Mouse (Mus musculus): ENCODE measurements around the gene Gm10295.

Gm10295 gene

DNA sequence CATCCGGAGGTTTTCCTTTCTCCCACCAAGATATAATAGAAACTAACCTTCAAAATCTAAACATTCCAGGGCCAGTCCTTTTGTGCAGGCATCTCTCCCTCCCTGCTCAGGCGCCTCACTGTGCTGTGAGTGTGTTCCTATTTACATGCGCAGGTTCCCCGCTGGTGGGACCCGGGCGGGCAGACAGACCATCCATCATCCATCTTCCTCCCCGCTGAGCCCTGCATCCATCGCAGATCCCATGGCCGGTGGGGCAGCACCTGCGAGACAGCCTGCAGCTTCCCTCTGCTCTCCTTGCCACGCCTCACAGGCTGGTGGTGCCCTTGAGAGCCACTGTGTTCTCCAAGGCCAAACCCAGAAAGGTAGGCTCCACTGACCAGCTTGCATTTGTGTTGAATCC lies at the start of gene Gm10295:
Gene Gm10295, minus strand, starts transcription at position 122 of the 400 bp plus-strand sequence.
- no peak for DNase-seq (ENCODE audit: low spot score in 2 of 2)

DNA sequence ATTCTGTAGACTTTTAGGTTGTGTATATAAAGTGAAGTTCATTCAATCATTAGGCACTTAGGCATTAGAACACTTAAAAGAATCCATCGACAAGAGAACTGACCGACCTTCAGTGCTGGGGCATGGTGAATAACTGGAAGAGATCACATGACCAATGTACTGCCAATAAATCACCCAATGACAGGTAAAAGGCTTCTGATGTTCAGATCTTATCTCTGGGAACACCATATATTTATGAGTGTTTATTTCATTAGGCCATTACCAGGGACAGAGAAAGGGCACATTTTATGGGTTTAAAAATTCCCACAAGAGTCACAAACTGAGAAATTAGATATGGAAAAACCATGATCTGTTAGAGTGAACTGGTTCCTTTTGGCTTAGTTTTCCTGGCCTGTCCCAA lies 49.7 kb upstream of the Gm10295 start:
- DNase-seq (ENCODE audit: low spot score in 2 of 2): no peak

DNA sequence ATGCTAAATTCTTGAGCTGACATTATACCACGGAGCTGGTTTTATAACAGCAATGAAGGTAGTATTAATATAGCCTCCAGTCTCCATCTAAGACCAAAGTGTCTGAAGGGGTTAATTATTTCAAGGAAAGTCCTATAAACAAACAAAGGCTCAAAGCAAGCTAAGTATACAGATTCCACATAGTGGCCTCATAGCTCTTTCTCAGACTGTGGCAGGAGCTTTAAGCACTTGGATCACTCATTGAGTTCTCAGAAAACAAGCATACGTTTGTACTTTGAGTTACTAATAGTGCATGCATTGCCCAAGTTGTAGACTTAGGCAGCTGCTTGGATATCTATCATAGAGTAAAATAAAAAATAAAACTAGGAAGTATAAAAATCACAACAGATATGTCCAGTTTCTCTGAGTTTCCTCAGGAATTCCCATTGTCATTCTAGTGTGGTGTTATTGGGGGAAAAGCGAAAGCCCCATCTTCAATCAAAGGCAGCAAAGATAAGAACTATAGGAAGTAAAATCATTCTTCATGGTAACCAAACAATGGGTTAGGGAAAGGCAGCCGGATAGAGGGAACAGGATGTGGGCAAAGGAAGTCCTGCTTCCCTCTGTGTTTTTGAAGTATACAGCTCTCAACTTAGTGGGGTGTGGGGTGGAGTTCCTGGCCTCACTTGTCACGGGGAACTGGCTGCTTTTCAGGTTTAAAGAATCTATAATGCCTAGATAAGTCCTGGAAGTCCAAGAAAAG lies 48.8 kb upstream of the Gm10295 start:
- DNase-seq (ENCODE audit: low spot score in 2 of 2): no peak

DNA sequence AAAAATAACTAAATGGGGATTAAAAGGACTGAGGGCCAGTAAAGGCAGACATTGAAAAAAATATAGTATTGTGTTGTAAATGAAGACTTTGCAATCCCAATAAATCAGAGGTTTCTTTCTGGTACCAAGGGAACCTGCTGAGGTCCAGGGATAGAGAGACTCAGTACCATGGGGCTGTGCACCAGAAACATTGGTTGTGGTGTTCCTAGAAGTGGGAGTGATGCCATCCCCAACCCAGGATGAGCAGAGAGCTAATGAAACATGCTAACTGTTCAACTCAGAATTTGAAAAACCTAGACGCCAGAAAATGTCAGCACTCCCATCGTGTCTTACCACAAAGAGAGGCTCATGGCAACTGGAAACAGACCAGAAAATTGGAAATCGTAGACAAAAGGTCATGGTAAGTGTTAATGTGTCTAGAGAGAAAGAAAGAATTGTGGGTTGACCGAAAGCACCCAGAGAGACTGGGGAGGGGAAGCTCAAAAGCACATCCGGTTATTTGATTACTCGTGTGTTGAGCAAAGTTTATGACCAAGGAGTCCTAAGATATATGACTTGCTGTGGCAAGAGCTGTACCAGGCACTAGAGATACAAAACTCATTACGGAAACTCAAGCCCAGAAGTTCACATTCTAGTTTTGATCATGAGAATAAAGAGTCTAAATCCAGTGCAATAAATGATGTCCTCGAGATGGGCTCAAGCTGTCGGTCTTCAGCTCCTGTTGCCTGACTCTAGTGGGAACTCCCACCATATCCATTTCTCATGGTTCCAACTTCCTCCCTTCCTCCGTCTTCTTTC lies 47.9 kb upstream of the Gm10295 start:
- DNase-seq (ENCODE audit: low spot score in 2 of 2): no peak

DNA sequence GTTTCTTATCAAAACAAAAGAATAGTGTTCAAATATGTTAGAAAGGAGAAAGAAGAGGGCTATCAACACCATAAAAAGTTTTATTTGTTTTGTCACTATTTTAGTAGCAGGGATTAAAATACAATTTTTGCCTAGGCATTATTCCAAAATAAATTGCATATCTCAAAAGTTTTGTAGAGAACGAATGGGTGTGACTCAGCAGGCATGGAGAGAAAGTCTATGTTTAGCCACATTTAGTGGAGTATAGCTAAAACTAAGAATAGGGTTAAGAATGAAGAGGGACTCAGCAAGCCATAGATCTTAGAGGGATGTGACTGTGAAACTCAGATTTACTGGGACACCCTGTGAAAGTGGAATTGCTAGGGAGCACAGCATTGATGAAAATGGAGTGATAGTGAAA lies 47.1 kb upstream of the Gm10295 start:
- DNase-seq (ENCODE audit: low spot score in 2 of 2): no peak

DNA sequence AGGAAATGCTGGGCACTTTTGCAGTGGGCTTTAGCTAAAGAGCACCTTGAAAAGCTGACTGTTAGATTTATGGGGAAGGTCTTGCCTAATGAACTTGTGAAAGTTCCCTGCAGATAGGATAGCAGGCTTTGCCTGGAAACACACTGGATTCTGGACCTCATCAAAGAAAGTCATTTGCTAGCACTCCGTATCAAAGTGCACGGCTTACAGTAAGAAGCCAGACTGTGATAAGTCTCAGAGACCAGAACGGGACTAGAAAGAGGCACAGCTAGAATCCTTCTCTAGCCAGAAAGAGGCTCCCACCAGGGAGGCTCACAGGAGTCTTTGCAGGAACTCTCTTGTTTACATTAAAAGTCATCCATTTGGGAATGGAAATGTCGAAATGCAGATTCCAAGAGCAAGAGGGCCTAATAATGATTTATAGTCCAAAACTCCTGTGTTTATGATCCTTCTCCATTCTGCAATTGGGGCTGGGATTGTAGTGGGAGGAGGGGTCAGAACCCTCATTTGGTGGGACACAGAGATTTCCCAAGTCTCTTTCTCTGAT lies 41.6 kb upstream of the Gm10295 start:
- no peak for DNase-seq (ENCODE audit: low spot score in 2 of 2)

DNA sequence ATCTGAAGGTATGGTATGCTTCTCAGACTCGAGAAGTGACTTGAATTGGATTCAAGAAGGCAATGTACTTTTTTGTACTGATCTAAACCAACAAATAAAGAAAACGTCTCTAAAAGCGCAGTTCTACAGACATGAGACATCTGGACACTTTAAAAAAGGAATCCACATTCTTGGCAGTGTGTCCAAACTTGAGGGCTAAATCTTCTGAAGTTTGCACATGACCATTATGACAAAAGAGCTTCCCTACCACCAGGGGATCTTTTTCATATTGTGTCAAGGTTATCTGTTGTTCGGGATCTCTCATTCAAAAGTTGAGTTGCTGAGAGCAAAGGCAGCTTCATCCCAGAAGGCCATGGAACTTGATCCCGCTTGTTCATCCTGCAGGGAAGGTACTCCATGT lies 40.0 kb upstream of the Gm10295 start:
- no peak for DNase-seq (ENCODE audit: low spot score in 2 of 2)

DNA sequence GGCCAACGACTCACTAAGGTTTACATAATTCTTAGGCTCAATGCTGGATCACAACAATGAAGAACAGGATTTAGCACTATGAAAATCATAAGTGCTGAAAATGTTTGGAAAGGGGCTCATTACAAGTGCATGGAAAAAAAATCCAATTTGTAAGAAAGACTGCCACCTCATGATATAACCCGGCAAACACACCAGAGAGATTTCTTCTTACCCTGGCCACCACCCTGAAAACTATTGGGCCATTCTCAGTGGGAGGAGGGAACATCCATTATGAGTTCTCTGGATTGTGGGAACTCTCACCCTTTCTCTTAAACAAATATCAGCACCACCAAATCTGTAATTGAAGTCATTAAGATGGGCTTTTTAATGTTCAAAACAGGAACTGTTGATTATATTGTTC lies 39.0 kb upstream of the Gm10295 start:
- DNase-seq (ENCODE audit: low spot score in 2 of 2): no peak

DNA sequence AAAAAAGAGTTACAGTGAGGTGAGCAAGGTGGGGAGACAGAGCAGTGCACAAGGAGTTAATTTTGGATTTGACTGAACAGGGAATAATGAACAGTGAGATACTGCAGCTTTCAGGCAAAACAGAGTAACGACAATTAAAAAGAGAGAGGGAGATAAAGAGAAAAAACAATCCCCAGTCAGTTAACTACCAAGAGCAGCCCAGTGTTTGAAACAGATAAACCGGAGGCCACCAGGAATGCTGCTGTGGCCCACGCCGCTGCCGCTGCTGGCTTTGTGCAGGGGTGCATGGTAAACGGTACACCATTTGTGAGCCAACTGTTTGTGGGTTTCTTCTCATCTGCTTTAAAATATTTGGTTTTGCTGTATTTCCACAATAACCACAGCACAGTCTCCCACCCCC lies 34.8 kb upstream of the Gm10295 start:
- no peak for DNase-seq (ENCODE audit: low spot score in 2 of 2)

DNA sequence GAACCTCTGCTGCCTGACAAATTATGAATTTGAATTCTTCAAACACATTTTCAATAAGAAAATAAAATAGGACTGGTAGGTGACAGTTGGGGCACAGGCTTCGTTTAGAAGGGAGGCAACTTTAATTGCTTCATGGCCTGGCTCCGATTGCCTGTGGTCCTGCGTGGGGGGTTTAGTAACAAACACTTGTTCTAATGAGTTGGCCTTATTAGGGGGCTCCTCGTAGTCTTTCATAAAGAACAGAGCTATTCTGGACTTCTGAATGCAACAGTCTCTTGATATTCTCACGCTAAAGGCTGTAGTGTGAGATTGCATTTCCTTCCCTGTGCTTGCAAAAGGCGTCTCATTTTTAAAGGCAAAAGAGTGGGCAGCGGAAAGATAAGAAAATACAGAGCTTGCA lies 33.6 kb upstream of the Gm10295 start:
- DNase-seq (ENCODE audit: low spot score in 2 of 2): no peak

DNA sequence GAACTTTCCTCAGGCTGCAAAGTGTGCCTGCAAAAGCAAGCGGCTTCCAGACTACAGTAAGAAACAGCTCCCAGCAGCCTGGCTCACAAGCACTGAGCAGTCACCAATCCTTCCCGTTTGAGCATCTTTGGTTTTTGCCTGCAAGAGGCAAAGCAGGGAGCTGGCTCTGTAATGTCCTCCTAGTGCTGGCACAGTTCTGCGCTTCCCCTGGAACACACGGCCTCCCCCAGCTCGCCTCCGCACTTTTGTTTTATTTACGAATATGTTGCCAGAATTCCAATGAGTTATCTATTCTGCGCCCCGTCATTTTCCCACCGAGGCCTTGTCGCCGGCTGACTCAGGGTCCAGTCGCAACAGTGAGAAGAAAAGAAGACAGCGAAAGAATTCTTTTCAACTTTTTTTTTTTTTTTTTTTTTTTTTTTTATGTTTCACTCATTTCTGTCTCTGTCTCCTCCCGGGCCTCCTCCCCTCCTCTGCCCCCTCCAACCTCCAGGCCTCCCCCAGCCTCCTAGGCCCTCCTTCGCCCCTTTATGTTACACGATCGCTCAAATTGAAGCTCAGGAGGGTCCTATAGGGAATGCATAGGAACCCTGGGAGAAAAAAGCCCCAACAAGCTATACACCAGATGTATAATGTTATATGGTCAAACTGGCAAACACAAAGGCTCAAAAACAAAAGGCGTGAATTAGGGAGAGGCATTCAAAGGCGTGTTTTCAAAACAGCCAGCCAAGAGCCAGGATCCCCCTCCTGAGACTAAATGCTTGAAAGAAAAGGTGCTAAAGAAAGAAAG lies 32.3 kb upstream of the Gm10295 start:
- DNase-seq (ENCODE audit: low spot score in 2 of 2): peak in 1 of 2 experiments; percentile 7

DNA sequence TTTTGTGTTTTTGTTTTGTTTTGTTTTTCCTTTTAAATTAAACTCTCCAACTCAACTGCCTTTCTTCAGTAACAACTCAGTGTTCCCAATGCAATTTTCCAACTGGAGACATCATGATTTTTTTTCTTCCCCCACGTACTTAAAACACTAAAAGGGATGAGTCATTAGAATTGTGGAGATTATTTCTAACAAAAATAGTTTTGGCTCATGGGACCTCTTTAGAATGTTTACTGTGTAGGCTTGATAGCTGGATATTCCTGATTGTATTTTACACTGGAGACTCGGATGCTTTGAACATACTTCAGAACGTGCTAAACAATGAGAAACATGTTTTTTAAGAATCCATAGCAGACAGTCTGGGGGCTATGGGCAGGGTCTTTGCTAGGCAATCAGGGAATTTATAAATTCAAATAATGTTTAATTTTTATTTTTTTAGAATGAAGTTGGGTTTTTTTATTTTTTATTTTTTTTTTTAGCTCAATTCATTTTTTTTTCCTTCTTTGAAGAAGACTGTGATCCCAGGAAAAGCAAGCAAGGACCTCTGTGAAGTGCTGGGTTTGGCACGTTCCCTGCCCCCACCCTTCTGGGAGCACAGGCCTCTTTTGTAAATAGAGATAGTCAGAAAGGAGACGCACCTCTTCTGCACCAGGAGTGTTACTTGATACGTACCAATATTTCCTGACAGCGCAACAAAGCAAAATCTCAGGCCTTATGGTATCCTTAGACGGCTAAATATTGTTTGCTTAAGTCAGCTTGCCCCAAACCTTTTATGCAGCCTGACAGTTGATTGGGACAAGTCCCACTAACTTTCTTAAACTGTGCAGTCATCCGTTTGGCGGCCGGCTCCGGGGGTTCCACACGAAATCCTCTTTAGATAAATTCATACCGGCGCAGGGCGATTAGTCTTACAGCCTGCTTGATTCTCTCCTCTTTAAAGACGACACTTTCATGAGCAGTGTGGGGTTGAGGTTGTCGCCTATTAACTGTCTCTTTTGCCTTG lies 28.8 kb upstream of the Gm10295 start:
- DNase-seq (ENCODE audit: low spot score in 2 of 2): no peak

DNA sequence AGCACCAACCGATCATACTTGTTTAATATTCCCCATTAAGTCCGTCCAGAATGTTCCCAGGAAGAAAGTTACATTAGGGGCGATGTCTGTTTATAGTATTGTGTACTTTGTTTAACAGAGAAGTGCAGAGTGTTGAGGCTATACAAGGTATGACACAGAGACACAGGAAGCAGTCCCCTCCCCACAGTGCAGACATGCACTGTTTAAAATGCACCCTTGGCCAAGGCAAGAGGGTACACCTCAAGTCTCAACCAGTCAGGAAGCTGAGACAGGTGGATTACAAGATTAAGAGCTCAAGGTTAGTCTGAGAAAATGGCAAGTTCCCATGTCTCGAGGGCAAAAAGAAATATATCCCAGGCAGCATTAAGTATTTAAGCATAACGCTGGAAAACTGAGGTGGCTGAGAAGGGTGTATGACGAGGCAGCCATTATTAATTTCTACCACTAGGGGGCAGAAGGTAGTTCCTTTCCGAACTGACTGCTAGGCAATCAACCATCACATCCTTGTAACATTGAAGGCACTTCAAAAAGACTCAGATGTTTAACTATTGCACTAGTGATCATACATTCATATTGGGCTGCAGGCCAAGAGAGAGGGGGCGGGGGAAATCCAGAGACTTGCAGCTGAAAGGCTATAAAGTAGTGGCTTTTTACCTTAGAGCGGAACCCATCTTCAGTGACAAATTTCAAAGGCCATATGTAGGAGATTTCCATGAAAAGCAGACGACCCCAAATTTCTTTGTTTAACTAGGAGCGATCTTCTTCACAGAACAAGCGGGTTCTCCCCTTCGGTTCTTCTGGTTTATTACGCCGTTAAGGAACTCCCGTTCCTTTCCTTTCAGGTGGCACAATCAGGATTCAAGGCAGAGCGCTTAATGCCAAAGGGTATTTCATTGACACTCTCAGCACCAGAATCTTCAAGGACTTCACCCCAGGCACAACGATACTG lies 27.8 kb upstream of the Gm10295 start:
- DNase-seq (ENCODE audit: low spot score in 2 of 2): no peak

DNA sequence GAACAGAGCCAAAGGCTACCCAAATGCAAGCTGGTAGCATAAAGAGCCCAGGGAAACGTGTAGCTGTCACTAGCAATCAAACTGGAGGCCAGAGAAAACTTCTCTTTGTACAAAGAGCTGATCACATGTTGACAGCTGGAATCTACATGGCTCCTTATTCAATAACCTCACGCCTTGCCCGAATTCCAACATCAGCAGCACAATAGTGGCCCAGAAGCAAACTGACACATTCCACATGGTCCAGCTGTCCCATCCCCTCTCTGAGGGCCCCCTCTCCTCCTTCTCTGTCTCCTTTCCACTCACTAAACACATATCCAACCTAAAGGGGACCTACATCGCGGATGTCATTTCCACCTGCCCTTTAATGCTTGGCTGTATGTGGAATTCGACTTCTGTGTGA lies 26.7 kb upstream of the Gm10295 start:
- DNase-seq (ENCODE audit: low spot score in 2 of 2): no peak

DNA sequence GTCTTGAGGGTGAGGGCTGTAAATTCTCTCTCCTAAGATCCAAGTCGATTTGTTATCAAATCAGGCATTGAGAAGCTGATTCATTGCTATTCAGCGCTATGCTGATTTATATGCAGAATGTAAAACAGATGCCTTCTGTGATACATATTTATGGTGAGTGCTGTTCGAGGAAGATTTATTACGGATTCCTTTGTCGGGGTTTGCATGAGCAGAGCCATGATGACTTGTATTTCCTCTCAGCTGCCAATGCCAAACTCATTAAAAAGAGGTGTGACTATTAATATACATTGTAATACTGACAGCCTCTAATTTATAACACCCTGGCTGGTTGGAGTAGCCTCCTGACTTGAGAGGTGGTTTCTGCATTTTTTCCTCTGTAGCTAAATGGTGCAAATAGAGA lies 22.8 kb upstream of the Gm10295 start:
- no peak for DNase-seq (ENCODE audit: low spot score in 2 of 2)

DNA sequence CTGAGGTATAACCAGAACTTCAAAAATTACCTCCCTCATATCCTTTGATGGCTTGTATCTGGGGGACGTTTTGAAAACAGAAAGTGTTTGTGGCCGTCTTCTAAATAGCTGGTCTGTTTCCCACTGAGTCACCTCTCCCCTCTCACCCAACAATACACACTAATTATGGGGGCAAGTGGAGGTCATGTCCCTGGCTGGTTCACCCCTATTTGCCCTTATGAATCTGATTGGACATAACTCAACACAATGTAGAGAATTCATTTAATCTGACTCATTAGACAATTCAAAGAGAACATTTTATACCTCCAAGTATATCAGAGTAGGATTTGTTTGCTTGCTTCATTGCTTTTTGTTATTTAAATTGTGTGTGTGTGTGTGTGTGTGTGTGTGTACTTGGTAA lies 20.6 kb upstream of the Gm10295 start:
- no peak for DNase-seq (ENCODE audit: low spot score in 2 of 2)

DNA sequence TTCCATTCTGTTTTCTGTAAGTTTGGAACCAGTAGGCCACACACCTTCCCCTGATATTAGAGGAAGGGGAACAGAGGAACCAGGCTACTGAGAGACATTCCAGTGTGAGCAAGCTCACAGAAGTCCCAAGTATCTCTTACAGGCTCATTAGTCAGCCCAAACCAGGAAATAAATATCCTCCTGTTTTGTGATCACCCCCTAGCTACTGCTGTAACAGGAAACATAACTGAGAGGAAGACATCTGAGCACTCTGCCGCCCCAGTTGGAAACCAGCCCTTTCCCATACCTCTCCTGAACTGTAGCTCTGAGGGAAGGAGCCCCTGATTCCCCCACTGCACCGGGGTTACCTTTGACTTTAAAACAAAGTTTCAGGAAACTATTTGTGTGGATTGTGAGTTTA lies 19.5 kb upstream of the Gm10295 start:
- no peak for DNase-seq (ENCODE audit: low spot score in 2 of 2)

DNA sequence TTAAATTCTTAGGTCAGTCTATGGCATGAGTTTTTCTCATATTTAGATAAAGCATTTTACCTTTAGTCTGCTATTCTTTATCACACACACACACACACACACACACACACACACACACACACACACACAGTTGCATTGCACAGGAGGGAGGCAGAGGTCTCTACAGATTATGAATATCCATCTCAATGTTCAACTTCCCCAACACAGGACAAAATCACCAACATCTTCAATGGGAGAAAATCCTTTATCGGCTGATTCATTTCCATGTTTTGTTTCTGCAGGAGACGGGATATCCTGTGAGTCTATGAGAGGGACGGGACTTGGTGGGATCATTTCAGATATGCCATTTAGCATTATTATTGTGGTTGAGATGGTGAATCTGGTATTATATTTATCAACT lies 18.8 kb upstream of the Gm10295 start:
- DNase-seq (ENCODE audit: low spot score in 2 of 2): no peak

DNA sequence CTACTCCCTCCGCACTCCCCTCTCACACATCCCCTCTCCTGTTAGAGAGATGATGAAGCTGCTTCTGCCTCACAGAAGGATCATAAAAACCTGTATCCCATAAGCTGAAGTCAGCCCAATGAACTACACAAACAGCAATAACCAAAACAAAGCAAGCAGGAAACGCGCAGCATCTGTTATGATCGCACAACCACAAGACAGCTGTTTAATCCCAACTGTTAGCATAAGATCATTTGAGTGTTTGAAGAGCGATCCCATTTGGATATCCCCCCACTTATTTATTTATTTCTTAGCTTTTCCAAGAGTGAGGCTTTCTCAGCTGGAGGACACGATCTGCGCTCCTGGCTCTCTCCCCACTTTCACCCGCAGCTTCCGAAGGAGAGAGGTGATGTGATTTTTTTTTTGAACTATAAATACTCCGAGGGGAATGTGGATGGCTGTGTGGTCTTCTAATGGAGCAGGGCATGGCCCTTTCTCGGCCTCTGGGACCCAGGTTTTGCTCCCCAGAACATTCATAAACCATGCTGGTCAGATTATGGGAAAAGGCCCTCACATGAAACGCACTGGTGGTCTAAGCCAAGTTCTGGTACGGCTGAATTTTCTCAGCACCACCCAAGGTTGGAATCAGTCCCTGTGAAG lies 17.4 kb upstream of the Gm10295 start:
- DNase-seq (ENCODE audit: low spot score in 2 of 2): no peak
